Mouse (Mus musculus) ES-E14 (cell line): ENCODE measurements around the gene Cgnl1. TPM values are rescaled to one million over a fixed set of nuclear protein-coding genes. Genes with fewer than 3 reads are reported as not detected.

Source experiments
- DNase-seq: peaks from one replicate; pipeline ENCODE4 v3.0.0-alpha.2; 2013; ENCODE audit warnings: low read depth, low spot score
- H3K27ac ChIP-seq: 2 replicates; pipeline ENCODE4 v1.5.1; 2012; ENCODE audit warnings: low read depth, mild to moderate bottlenecking, low read length, moderate library complexity, mixed read lengths; ENCODE audit not compliant: poor library complexity, insufficient read depth, severe bottlenecking
- H3K36me3 ChIP-seq: 2 replicates; pipeline ENCODE4 v1.6.1; 2012; ENCODE audit warnings: mild to moderate bottlenecking, low read length, moderate library complexity, mixed read lengths; ENCODE audit not compliant: control insufficient read depth, poor library complexity, insufficient read depth, severe bottlenecking
- H3K4me1 ChIP-seq, 2 experiments: fragments of 150-350 bp in 1 of 2; sonication (generic) in 1 of 2; 2 replicates each; pipeline ENCODE4 v1.6.1; 2012; ENCODE audit warnings: low read length in 2 of 2, mild to moderate bottlenecking in 1 of 2, mixed read lengths in 1 of 2; ENCODE audit not compliant: control insufficient read depth in 2 of 2, insufficient read depth in 2 of 2, poor library complexity in 1 of 2
- H3K4me3 ChIP-seq, 2 experiments: fragments of 150-350 bp in 1 of 2; sonication (generic) in 1 of 2; 2 replicates each; pipeline ENCODE4 v1.5.1; 2012; ENCODE audit warnings: low read length in 2 of 2, low read depth in 1 of 2, mild to moderate bottlenecking in 1 of 2, mixed read lengths in 1 of 2; ENCODE audit not compliant: insufficient read depth in 1 of 2, poor library complexity in 1 of 2, severe bottlenecking in 1 of 2
- H3K9ac ChIP-seq: 2 replicates; pipeline ENCODE4 v1.6.1; 2012; ENCODE audit warnings: low read depth, mild to moderate bottlenecking, low read length, mixed read lengths; ENCODE audit not compliant: poor library complexity, insufficient read depth, severe bottlenecking
- H3K9me3 ChIP-seq: fragments of 150-350 bp; sonication (generic); 2 replicates; pipeline ENCODE4 v1.6.1; 2012; ENCODE audit warnings: low read depth, mild to moderate bottlenecking, low read length; ENCODE audit not compliant: control insufficient read depth, insufficient read depth
- CHD2 ChIP-seq: IDR thresholded peaks from 2 replicates; pipeline ENCODE4 v1.6.1; 2014; ENCODE audit warnings: mild to moderate bottlenecking, low read depth, low read length, inconsistent platforms
- HCFC1 ChIP-seq: IDR thresholded peaks from 2 replicates; pipeline ENCODE4 v1.6.1; 2012; ENCODE audit warnings: low read length, inconsistent platforms, borderline replicate concordance; ENCODE audit not compliant: insufficient read depth
- MAFK ChIP-seq: IDR thresholded peaks from 2 replicates; pipeline ENCODE4 v1.6.1; 2014; ENCODE audit warnings: mild to moderate bottlenecking, low read depth, low read length, inconsistent platforms; ENCODE audit not compliant: insufficient read depth
- ZC3H11A ChIP-seq: IDR thresholded peaks from 2 replicates; pipeline ENCODE4 v1.6.1; 2012; ENCODE audit warnings: low read depth, mild to moderate bottlenecking, inconsistent platforms, low read length, borderline replicate concordance
- ZNF384 ChIP-seq: IDR thresholded peaks from 2 replicates; pipeline ENCODE4 v1.6.1; 2012; ENCODE audit warnings: low read depth, low read length, inconsistent platforms
- in situ Hi-C, 2 experiments: fragments of 600-800 bp; cut with MboI; formaldehyde crosslinking; loops; one replicate each; pipeline ENCODE4 v1.15.1; 2025; ENCODE audit warnings: low sequenced_read_pairs in 2 of 2, inconsistent platforms in 1 of 2; ENCODE audit not compliant: unreplicated experiment in 2 of 2
- total RNA-seq: library from RNA; depleted of rRNA; stranded (reverse); fragments of 300-350 nt; gene quantifications from 2 replicates; pipeline ENCODE4 v1.2.3, GENCODE M21; 2012

Cgnl1 gene
- total RNA-seq, 1 experiment: 45.9 TPM

DNA sequence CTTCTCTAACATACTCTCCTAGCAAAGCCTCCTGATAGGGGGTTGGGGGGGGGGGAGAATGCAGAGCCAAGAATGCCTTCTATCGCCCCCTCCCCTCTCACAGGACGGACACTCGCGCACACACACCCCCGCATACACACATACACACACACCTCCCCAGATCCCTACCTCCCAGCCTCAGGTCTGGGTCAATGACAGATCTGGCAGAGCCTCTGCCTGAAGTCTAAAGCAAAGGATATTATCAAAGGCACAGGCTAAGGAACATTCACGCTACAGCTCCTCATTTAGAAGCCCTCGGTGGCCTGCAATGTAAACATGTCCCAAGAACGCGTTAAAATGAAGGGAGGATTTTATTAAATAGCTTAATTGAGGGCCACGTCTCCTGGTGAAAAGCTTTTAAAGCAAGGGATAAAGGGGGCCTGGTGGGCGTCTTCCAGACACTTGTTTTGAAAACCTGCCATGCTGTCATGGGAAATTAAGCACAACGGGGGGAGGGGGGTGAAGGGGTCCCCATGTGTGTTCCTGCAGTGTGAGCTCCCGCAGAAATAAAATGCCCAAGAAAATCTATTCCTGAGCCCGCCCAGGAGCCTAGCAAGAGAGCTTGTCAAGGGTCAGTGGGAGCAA, 10.8 kb downstream of the Cgnl1 start:
- Histone ChIP-seq H3K9ac (no peak overlapping the region; the same call in 1 of the 2 replicates), H3K36me3 (no peaks in the 10 kb centered on the region), H3K4me1 (peaks cover 0 to 31% of the 10 kb centered on the region in 2 experiments; a peak in 3 of 4 replicates), H3K27ac (no peak overlapping the region), H3K4me3 (no peak overlapping the region), H3K9me3 (no peaks in the 10 kb centered on the region)
- in situ Hi-C loops: no loop called here
- DNase-seq: no peak
- TF ChIP-seq HCFC1 (no peak), ZC3H11A (no peak), ZNF384 (no peak), CHD2 (no peak), MAFK (no peak)

GRCm38 (mm10) chr9:71759893-71760292, 11.5 kb downstream of the Cgnl1 start:
- Histone ChIP-seq H3K4me1 (peaks cover 0 to 24% of the 10 kb centered on the region in 2 experiments; a peak in 3 of 4 replicates), H3K4me3 (no peak overlapping the region; a peak in 1 of 4 replicates)
- DNase-seq: no peak

DNA sequence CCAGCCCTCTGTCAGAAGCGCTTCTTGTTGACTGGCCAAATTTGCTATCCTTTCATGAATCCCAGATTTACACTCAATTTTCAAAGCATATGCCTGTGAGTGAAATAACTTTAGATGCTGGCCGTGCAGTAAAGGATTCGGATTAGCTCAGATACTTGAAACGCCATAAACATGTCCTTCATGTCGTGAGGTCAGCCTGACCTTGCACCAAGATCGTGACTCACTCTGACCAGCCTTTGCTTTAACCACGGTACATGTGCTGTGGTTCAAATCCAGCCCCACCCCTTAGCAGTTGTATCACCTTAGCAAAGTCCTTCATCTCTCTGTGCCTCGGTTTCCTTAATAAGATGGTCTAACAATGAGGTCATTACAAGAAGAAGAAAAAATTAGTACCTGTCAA, 14.0 kb downstream of the Cgnl1 start:
- TF ChIP-seq ZNF384 (no peak), CHD2 (no peak), HCFC1 (no peak), ZC3H11A (no peak), MAFK (no peak)
- Histone ChIP-seq H3K4me1 (peaks cover 0 to 14% of the 10 kb centered on the region in 2 experiments; a peak in 2 of 4 replicates), H3K9ac (no peak overlapping the region), H3K4me3 (no peak overlapping the region), H3K27ac (no peak overlapping the region), H3K36me3 (no peaks in the 10 kb centered on the region), H3K9me3 (no peaks in the 10 kb centered on the region)
- DNase-seq: no peak
- in situ Hi-C loops: no loop called here

More at GRCm38 (mm10) chr9:71759893-71760292, 11.5 kb downstream of the Cgnl1 start:
- in situ Hi-C loops: no loop called here
- Histone ChIP-seq H3K9ac (no peak overlapping the region), H3K27ac (no peak overlapping the region; the same call in 1 of the 2 replicates), H3K9me3 (no peaks in the 10 kb centered on the region), H3K36me3 (no peaks in the 10 kb centered on the region)
- TF ChIP-seq CHD2 (no peak), HCFC1 (no peak), ZNF384 (no peak), MAFK (no peak), ZC3H11A (no peak)

DNA sequence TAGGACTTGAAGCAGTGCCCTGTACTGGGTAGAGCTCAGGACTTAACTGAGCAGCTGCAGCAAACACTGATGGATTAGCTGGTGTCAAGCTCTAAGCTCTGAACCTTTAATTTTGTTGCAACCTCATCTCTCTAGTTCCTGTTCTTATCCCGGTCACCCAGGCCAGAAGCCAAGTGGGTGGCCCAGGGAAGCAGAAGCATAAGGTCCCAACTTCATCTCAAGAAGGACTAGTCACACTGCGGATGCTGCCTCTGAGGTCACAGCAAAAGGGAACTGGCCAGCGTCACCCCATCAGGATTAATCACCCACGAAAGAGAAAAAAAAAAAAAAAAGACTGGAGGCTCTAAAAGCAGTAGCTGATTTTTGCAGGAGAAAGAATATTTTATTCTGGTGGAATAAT, 14.5 kb downstream of the Cgnl1 start:
- Histone ChIP-seq H3K9me3 (no peaks in the 10 kb centered on the region), H3K36me3 (no peaks in the 10 kb centered on the region), H3K4me3 (no peak overlapping the region), H3K9ac (no peak overlapping the region), H3K4me1 (peaks cover 0 to 10% of the 10 kb centered on the region in 2 experiments; a peak in 2 of 4 replicates), H3K27ac (no peak overlapping the region)
- in situ Hi-C loops: no loop called here
- DNase-seq: no peak
- TF ChIP-seq CHD2 (no peak), ZNF384 (no peak), HCFC1 (no peak), ZC3H11A (no peak), MAFK (no peak)

DNA sequence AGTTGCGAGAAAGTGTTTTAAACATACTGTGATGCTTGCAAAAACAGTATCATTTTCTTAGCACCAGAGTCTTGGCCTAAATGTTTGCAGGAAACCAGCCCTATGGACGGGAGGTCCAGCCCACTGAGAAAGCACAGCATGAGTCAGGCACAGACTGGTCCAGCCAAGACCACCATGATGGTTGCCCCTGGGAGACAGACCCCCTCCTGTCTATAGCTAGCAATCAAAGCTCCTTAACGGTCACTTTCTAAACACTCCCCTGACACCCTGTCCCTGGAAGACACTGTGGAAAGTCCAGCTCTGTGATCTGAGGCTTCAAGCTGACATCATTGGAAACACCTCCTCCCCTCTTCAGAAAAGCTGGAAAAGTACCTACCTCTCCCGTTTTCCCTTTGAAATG, 17.4 kb downstream of the Cgnl1 start:
- Histone ChIP-seq H3K27ac (no peak overlapping the region), H3K9me3 (no peaks in the 10 kb centered on the region), H3K4me3 (no peak overlapping the region), H3K4me1 (peaks cover 0 to 8% of the 10 kb centered on the region in 2 experiments; a peak in 2 of 4 replicates), H3K36me3 (no peaks in the 10 kb centered on the region), H3K9ac (no peak overlapping the region)
- no peak for DNase-seq
- in situ Hi-C loops: no loop called here
- no peak for TF ChIP-seq HCFC1
- TF ChIP-seq ZNF384: no peak
- TF ChIP-seq MAFK: no peak
- no peak for TF ChIP-seq ZC3H11A
- TF ChIP-seq CHD2: no peak
